Mouse (Mus musculus) stomach, embryonic 14.5 days (tissue): ENCODE data around the gene Phf6. TPM values are rescaled to one million over a fixed set of nuclear protein-coding genes. Genes with fewer than 3 reads are reported as not detected.

Experiments
- ATAC-seq: fragments of 200-750 bp; cut with Nextera tagmentation; 2 replicates; pipeline ENCODE4 v1.8.0; 2017; ENCODE audit warnings: low read depth, moderate TSS enrichment; ENCODE audit not compliant: insufficient number of reproducible peaks, insufficient read depth, low FRiP score
- H3K27ac ChIP-seq: fragments of 300-500 bp; sonication (generic); 2 replicates; pipeline ENCODE4 v1.5.1; 2014; ENCODE audit warnings: mild to moderate bottlenecking, low read length, moderate library complexity, mixed read lengths
- H3K27me3 ChIP-seq: fragments of 300-500 bp; sonication (generic); 2 replicates; pipeline ENCODE4 v1.6.1; 2014; ENCODE audit warnings: low read length, control low read depth, mixed read lengths; ENCODE audit not compliant: control insufficient read depth, insufficient read depth
- H3K36me3 ChIP-seq: fragments of 300-500 bp; sonication (generic); 2 replicates; pipeline ENCODE4 v1.6.1; 2014; ENCODE audit warnings: mild to moderate bottlenecking, control low read depth, low read length, moderate library complexity, mixed read lengths; ENCODE audit not compliant: control insufficient read depth, insufficient read depth
- H3K4me1 ChIP-seq: fragments of 300-500 bp; sonication (generic); 2 replicates; pipeline ENCODE4 v1.6.1; 2014; ENCODE audit warnings: low read length, control low read depth, mixed read lengths; ENCODE audit not compliant: control insufficient read depth, insufficient read depth
- H3K4me2 ChIP-seq: fragments of 300-500 bp; sonication (generic); replicated peaks from 2 replicates; pipeline ENCODE4 v1.6.1; 2014; ENCODE audit warnings: low read depth, low read length, control low read depth
- H3K4me3 ChIP-seq: fragments of 300-500 bp; sonication (generic); 2 replicates; pipeline ENCODE4 v1.5.1; 2014; ENCODE audit warnings: low read depth, low read length, control low read depth
- H3K9ac ChIP-seq: fragments of 300-500 bp; sonication (generic); replicated peaks from 2 replicates; pipeline ENCODE4 v1.6.1; 2014; ENCODE audit warnings: low read depth, mild to moderate bottlenecking, control low read depth, low read length, moderate library complexity, mixed read lengths
- H3K9me3 ChIP-seq: fragments of 300-500 bp; sonication (generic); 2 replicates; pipeline ENCODE4 v1.6.1; 2016; ENCODE audit warnings: low read depth, low read length, control low read depth; ENCODE audit not compliant: control insufficient read depth
- WGBS: fragments of 180-500 bp; shearing (Covaris S2); extraction: QIAGEN DNeasy Blood & Tissue Kit; methylation state at CpG from one replicate; pipeline ENCODE4 v1.1.7; 2014; 5-methylcytosine and 5-hydroxymethylcytosine counted together
- polyA plus RNA-seq: library from polyadenylated mRNA; unstranded; fragments of >200 nt; fragmentation: Nextera tagmentation; extraction: Ambion mirVana; gene quantifications from 2 replicates; pipeline ENCODE4 v1.2.1, GENCODE M21; 2014

The Phf6 gene
- polyA plus RNA-seq, 1 experiment from 2014 or later = 42.6 TPM

DNA sequence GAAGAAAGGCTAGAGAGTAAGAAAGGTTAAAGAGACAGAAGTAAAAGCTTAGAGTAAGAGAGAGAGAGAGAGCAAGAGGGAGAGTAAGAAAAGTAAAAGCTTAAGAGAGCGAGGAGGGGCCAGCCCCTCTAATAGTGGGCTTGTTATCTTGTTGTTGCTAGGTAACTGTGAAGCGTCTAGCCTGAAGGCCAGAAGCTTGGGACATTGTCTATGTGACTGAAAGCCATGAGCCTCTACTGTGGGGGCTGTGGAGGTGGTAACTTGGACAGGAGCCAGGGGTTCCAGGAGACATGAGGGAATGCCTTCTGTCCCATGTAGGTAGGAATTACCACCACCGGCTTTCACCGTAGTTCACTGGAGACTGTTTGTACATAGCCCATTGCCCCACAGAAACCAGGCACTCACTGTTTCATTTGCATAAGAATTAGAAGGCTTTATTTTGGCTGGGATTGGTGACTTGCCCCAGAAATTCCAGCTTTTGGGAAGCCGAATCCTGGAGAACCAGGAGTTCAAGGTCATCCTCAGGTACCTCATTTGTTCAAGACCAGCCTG, 49.6 kb downstream of the Phf6 start:
- no peak overlapping the region for H3K4me3 ChIP-seq
- no peaks in the 10 kb centered on the region for H3K9me3 ChIP-seq
- no peak overlapping the region for H3K27ac ChIP-seq
- no peaks in the 10 kb centered on the region for H3K4me1 ChIP-seq
- H3K36me3 ChIP-seq = no peaks in the 10 kb centered on the region
- ATAC-seq = no peak
- H3K9ac ChIP-seq = no peak overlapping the region
- H3K27me3 ChIP-seq = no peaks in the 10 kb centered on the region
- 68% methylated on average over 5 of the region's 5 CpGs for WGBS
- no peak overlapping the region for H3K4me2 ChIP-seq

DNA sequence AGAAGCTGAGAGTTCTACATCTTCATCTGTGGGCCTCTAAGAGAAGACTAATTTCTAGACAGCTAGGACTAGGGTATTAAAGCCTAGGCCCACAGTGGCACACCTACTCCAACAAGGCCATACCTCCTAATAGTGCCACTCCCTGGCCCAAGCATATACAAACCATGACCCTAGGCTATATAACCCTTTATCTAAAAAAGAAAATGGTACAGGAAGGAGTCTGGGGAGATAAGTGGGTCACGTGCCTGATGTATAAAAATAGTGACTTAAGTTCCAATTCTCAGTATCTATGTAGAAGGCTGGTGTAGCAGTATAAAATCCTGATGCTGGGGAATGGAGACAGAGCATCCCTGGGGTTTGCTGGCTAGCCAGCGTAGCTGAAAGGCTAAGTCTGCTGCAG, 53.1 kb downstream of the Phf6 start:
- ATAC-seq = no peak
- WGBS = 79% methylated on average over 2 of the region's 2 CpGs
- H3K27me3 ChIP-seq = no peaks in the 10 kb centered on the region

DNA sequence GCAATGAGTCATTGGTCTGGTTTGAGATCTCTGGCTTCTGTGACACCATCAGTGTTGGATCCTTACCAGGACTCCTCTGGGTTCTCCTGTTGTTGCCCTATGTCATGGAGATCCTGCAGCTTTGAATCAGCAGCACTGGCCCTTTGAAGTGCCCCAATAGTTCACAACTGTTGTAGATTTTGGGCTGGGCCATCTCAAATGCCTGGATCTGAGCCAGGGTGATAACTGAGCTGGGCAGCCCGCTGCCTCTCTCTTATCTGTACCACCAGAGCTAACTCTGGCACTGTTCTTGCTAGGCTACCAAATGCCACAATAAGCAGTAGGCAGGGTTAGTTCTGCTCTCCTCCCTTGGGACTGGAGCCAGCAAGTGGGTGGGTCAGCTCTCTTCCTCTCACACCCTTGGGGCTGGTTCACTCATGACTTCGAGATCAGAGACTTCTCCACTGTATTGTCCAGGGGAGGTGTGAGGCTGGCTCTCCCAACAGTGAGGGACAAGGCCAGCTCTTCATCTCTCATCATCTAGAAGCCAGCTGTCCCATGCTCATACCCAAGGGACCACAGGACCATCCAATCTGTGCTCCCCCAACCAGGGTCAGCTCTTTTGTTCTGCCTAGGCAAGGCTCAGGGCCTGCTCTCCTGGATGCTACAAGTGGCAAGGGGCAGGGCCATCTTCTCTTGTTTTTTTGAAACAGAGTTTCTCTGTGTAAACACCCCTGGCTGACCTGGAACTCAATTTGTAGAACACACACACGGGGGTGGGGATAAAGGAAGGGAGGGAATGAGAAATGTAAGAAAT, 59.3 kb downstream of the Phf6 start:
- no peaks in the 10 kb centered on the region for H3K9me3 ChIP-seq
- peak; percentile 61; the same call in 1 of the 2 replicates for ATAC-seq
- H3K4me1 ChIP-seq = no peaks in the 10 kb centered on the region
- H3K27ac ChIP-seq = no peak overlapping the region
- 54% methylated on average over 3 of the region's 3 CpGs for WGBS
- no peak overlapping the region for H3K9ac ChIP-seq
- no peak overlapping the region for H3K4me2 ChIP-seq
- H3K4me3 ChIP-seq = no peak overlapping the region
- no peaks in the 10 kb centered on the region for H3K36me3 ChIP-seq
- H3K27me3 ChIP-seq = no peaks in the 10 kb centered on the region

More for the DNA sequence above, 53.1 kb downstream of the Phf6 start:
- H3K4me2 ChIP-seq = no peak overlapping the region
- no peak overlapping the region for H3K4me3 ChIP-seq
- no peaks in the 10 kb centered on the region for H3K9me3 ChIP-seq
- no peak overlapping the region for H3K9ac ChIP-seq
- no peak overlapping the region for H3K27ac ChIP-seq
- H3K36me3 ChIP-seq = no peaks in the 10 kb centered on the region
- no peaks in the 10 kb centered on the region for H3K4me1 ChIP-seq

DNA sequence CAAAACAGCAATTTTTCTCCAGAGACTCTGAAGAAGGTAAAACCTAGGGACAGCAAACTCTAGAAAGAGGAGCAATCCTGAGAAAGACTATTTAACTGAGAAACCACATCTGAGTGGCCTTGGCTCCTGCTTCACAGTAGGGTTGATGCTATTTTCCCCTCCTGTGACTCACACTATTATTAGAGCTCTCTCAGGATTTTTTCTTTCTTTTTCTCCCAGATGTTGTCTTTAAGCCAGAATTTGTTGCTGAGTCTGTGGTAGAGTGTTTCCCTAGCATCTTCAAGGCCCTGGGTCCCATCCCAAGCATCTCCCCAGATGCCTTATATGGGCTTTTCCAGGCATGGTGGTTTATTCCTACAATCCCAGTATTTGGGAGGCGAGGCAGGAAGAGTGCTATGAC, 60.1 kb downstream of the Phf6 start:
- no peaks in the 10 kb centered on the region for H3K27me3 ChIP-seq
- H3K9ac ChIP-seq = no peak overlapping the region
- ATAC-seq = no peak
- WGBS = 79% methylated on average over 1 of the region's 1 CpGs
- H3K9me3 ChIP-seq = no peaks in the 10 kb centered on the region
- no peak overlapping the region for H3K4me3 ChIP-seq
- H3K4me2 ChIP-seq = no peak overlapping the region
- no peak overlapping the region for H3K27ac ChIP-seq
- H3K4me1 ChIP-seq = no peaks in the 10 kb centered on the region
- H3K36me3 ChIP-seq = no peaks in the 10 kb centered on the region

DNA sequence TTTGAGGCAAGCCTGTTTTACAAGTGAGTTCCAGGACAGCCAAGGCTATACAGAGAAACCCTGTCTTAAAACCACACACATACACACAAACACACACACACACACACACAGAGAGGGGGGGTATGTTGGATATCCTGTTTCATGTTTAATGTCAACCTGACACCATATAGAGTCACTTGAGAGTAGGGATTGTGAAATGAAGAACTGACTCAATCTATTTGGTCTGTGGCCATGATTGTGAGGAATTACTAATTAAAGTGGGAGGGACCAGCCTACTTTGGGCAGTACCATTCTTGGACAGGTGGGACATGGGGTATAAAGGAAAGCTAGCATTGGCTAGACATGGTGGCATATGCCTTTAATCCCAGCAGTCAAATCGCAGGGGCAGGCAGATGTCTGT, 60.6 kb downstream of the Phf6 start:
- no peak overlapping the region for H3K4me2 ChIP-seq
- H3K9me3 ChIP-seq = no peaks in the 10 kb centered on the region
- ATAC-seq = no peak
- H3K4me1 ChIP-seq = no peaks in the 10 kb centered on the region
- H3K27ac ChIP-seq = no peak overlapping the region
- H3K27me3 ChIP-seq = no peaks in the 10 kb centered on the region
- no peak overlapping the region for H3K9ac ChIP-seq
- WGBS = 90% methylated on average over 1 of the region's 1 CpGs
- no peak overlapping the region for H3K4me3 ChIP-seq
- no peaks in the 10 kb centered on the region for H3K36me3 ChIP-seq

DNA sequence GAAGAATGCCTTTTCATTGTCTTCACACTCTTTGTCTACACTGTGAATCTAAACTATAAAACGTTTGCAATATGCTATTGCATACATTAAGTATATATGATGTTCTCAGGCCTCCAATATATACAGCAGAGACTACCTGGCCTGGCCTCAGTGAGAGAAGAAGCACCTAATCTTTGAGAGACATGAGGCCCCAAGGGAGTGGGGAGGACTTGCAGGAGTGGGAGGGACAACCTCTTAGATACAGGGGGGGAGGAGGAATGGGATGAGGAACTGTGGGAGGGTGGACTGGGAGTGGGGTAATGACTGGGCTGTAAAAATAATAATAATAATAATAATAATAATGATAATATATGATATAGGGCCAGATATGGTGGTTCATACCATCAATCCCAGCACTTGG, 66.5 kb downstream of the Phf6 start:
- no peaks in the 10 kb centered on the region for H3K27me3 ChIP-seq
- H3K27ac ChIP-seq = no peak overlapping the region
- 51% methylated on average over 1 of the region's 1 CpGs for WGBS
- H3K4me2 ChIP-seq = no peak overlapping the region
- no peaks in the 10 kb centered on the region for H3K36me3 ChIP-seq
- no peak overlapping the region for H3K9ac ChIP-seq
- no peak overlapping the region for H3K4me3 ChIP-seq
- no peak for ATAC-seq
- H3K9me3 ChIP-seq = no peaks in the 10 kb centered on the region
- no peaks in the 10 kb centered on the region for H3K4me1 ChIP-seq

DNA sequence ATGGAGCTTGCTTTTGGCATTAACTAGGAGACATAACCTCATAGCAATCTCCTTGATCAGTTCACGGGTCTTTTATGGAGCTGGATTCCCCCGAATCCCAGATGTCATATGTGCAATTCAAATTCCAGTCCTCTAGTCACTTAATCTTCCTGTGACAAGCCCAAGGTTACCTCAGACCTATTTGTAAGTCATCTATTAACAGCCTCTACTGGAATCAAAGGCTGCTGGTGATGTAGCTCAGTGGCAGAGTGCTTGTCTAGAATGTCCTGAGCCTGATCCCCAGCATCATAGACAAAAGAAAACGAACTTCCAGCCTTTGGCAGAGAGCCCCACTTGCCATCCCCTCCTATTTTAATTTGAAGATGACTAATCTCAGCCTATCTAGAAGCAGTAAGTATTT, 69.3 kb downstream of the Phf6 start:
- no peak overlapping the region for H3K4me2 ChIP-seq
- no peaks in the 10 kb centered on the region for H3K36me3 ChIP-seq
- no peak overlapping the region for H3K27ac ChIP-seq
- no peak overlapping the region for H3K4me3 ChIP-seq
- H3K27me3 ChIP-seq = no peaks in the 10 kb centered on the region
- no peaks in the 10 kb centered on the region for H3K4me1 ChIP-seq
- no peak for ATAC-seq
- H3K9ac ChIP-seq = no peak overlapping the region
- no peaks in the 10 kb centered on the region for H3K9me3 ChIP-seq
- 67% methylated on average over 3 of the region's 3 CpGs for WGBS

DNA sequence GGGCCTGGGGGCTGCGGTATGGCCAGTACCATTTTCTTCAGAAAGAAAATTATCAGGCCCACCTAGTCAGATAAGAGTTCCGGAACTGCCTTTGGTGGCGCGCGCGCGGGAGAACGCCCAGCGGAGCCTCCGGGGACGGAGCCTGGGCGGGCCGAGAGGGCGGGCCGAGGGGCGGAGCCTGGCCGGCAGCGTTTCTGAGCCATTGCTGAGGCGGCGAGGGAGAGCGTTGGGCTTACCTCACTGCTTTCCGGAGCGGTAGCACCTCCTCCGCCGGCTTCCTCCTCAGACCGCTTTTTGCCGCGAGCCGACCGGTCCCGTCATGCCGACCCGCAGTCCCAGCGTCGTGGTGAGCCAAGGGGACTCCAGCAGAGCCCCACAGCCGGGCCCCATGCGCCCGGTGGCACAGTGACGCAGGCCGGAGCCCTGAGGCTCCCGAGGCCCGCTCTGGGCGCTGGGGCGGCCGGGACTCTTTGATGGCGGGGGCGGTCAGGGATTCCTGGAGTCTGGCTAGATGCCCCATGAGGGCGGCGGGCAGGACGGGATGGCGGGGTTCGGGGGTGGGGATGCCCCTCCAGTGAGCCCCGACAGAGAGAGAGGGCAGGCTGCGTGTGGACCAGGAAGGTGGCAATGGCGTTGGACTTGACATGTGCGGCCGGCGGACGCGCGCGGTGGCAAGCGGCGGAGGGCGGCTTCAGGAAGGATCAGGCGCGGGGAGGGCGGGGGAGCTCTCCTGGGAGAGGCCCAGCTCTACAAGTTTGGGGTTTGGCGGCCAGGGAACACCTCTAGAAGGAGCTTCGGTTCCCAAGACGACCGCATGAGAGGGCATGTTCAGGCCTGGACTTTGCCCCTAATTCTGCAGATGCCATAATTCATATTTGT, 76.1 kb downstream of the Phf6 start, which contains the start of gene Hprt:
Gene Hprt, plus strand, starts transcription at position 233 of the 879 bp plus-strand sequence.
- Histone ChIP-seq H3K4me2 (peak within 1 kb of the TSS; percentile 43), H3K27ac (peak within 1 kb of the TSS; percentile 93), H3K9ac (peak within 1 kb of the TSS; percentile 77), H3K4me3 (peak within 1 kb of the TSS; percentile 58), H3K4me1 (0 out of 2 replicates have a peak, but pooled peaks cover 2% of the 10 kb centered on the region), H3K27me3 (no peaks in the 10 kb centered on the region), H3K36me3 (no peaks in the 10 kb centered on the region), H3K9me3 (no peaks in the 10 kb centered on the region)
- WGBS = 24% methylated on average over 70 of the region's 72 CpGs
- peak; percentile 94 for ATAC-seq
